32 mouse cellular contexts compared by ENCODE assay signal in genomic region chr11:116552194-116552593, GRCm38 (mm10). TPM values are rescaled to one million over a fixed set of nuclear protein-coding genes. Genes with fewer than 3 reads are reported as not detected.
DNase-seq lines count a peak whose midpoint lies in the region; ATAC-seq and TF ChIP-seq lines count a peak whose summit lies in the region.
"Had no signal": no experiment of that assay in that cellular context is flagged by ENCODE, and none has a peak within 500 bp of the region (broad histone marks: within the 10 kb centered on the region; RNA-seq: fewer than 3 reads in every experiment).

No protein-coding gene starts in this region.

- H3K36me3 ChIP-seq in liver, embryonic 15.5 days (replicated peaks), result peaks cover 15% of the 10 kb centered on the region

- H3K4me1 ChIP-seq in liver, embryonic 15.5 days (replicated peaks), result peaks cover 99% of the 10 kb centered on the region

- H3K27ac ChIP-seq in left cerebral cortex, adult 2 months, result no peak overlapping the region; the same call in 1 of the 2 replicates
- 0 out of 2 replicates have a peak overlapping the region, but pooled peaks have one; percentile 10 for H3K27ac ChIP-seq in liver, embryonic 15.5 days (replicated peaks)
- H3K27ac ChIP-seq: embryonic facial prominence, embryonic 13.5 days; forebrain, embryonic 12.5 days; forebrain, embryonic 15.5 days; gastrocnemius, adult 2 months; heart, embryonic 13.5 days; hindbrain, embryonic 12.5 days; hindbrain, embryonic 15.5 days had no signal

- 76% methylated on average over 1 of the region's 1 CpGs for WGBS in liver, embryonic 15.5 days (ENCODE audit: insufficient replicate concordance)

- no peak for TF ChIP-seq CTCF in left cerebral cortex, adult 2 months (IDR thresholded peaks at IDR 0.05)

- intact Hi-C loops in left cerebral cortex, adult 2 months (cut with DNase I), result no loop called here

- ATAC-seq in liver, embryonic 15.5 days (ENCODE audit: insufficient read depth), result no peak
- ATAC-seq: CD4-positive, CD25-positive, alpha-beta regulatory T cell, adult 4 months; forebrain, embryonic 15.5 days had no signal

- H3K9ac ChIP-seq in liver, embryonic 15.5 days, result no peak overlapping the region
- H3K9ac ChIP-seq: forebrain, embryonic 12.5 days; forebrain, embryonic 15.5 days; heart, embryonic 13.5 days; hindbrain, embryonic 12.5 days; hindbrain, embryonic 15.5 days had no signal

- H3K4me3 ChIP-seq in left cerebral cortex, adult 2 months, result no peak overlapping the region
- no peak overlapping the region for H3K4me3 ChIP-seq in liver, embryonic 15.5 days (replicated peaks)
- H3K4me3 ChIP-seq: embryonic facial prominence, embryonic 10.5 days; embryonic facial prominence, embryonic 13.5 days; erythroblast, embryonic 14.5 days; forebrain, embryonic 12.5 days; forebrain, embryonic 15.5 days; gastrocnemius, adult 2 months; heart, embryonic 13.5 days; hindbrain, embryonic 12.5 days; hindbrain, embryonic 15.5 days had no signal

- H3K4me2 ChIP-seq in liver, embryonic 15.5 days, result no peak overlapping the region
- H3K4me2 ChIP-seq: embryonic facial prominence, embryonic 13.5 days; forebrain, embryonic 12.5 days; forebrain, embryonic 15.5 days; heart, embryonic 13.5 days; hindbrain, embryonic 12.5 days; hindbrain, embryonic 15.5 days had no signal

- DNase-seq in left cerebral cortex, adult 9 months (ENCODE audit: low spot score in 2 of 2), result peak; percentile 48 to 52
- no peak for DNase-seq in left cerebral cortex, adult 2 months (ENCODE audit: extremely low spot score in 1 of 2, low spot score in 2 of 2)
- no peak for DNase-seq in liver
- peak; percentile 62 for DNase-seq in brain, adult 2 months (ENCODE audit: low read depth, low spot score)
- peak; percentile 50 for DNase-seq in telencephalon, adult 2 months (ENCODE audit: low read depth, low spot score)
- DNase-seq: adrenal gland, adult 2 months; adrenal gland, postnatal 14 days; cerebellum, adult 11-12 months; cerebellum, adult 8-10 months; cerebellum, postnatal 10 days; cerebellum, postnatal 36 days; embryo, embryonic 11 days; gastrocnemius, adult 2 months; gastrocnemius, postnatal 14 days; heart, adult 18-20 months; heart, postnatal 14 days; heart, postnatal 4 days had no signal

- H3K9me3 ChIP-seq in liver, embryonic 15.5 days (replicated peaks), result no peaks in the 10 kb centered on the region
- H3K9me3 ChIP-seq: embryonic facial prominence, embryonic 10.5 days; embryonic facial prominence, embryonic 13.5 days; forebrain, embryonic 12.5 days; forebrain, embryonic 15.5 days; heart, embryonic 13.5 days; hindbrain, embryonic 12.5 days; hindbrain, embryonic 15.5 days had no signal

- no peaks in the 10 kb centered on the region for H3K27me3 ChIP-seq in liver, embryonic 15.5 days
- H3K27me3 ChIP-seq: embryonic facial prominence, embryonic 13.5 days; forebrain, embryonic 12.5 days; forebrain, embryonic 15.5 days; heart, embryonic 13.5 days; hindbrain, embryonic 12.5 days; hindbrain, embryonic 15.5 days had no signal

RNA-seq across cellular contexts. Expression of gene Sphk1, which starts 21.5 kb away (rescaled TPM):
- total RNA-seq in left cerebral cortex, adult 2 months (2021), result 1 to 10 TPM; 6.1 to 6.8 TPM
- 28.8 and 32.7 TPM in 2 replicates for polyA plus RNA-seq in liver, embryonic 15.5 days (2015; fragmentation: Nextera tagmentation; extraction: Ambion mirVana)

RNA-seq across cellular contexts. Expression of gene Ube2o, which starts 29.1 kb away (rescaled TPM):
- 100 to 1,000 TPM; 123 to 125 TPM for total RNA-seq in left cerebral cortex, adult 2 months (2021)
- polyA plus RNA-seq in liver, embryonic 15.5 days (2015; fragmentation: Nextera tagmentation; extraction: Ambion mirVana), result 38.1 and 51.7 TPM in 2 replicates

RNA-seq across cellular contexts. Expression of gene Aanat, which starts 34.0 kb away (rescaled TPM):
- 1 to 10 TPM; 1.3 to 2.2 TPM for total RNA-seq in left cerebral cortex, adult 2 months (2021)
- polyA plus RNA-seq in liver, embryonic 15.5 days (2015; fragmentation: Nextera tagmentation; extraction: Ambion mirVana), result not detected in 2 replicates
- total RNA-seq: adrenal gland, adult 2 months; adrenal gland, postnatal 14 days; adrenal gland, postnatal 4 days; gastrocnemius, adult 2 months; gastrocnemius, postnatal 14 days; gastrocnemius, postnatal 4 days; heart, adult 18-20 months; heart, postnatal 14 days; heart, postnatal 4 days; MEL had no signal
- polyA plus RNA-seq: adrenal gland, adult 2 months; C2C12; CD4-positive, CD25-positive, alpha-beta regulatory T cell, adult 4 months; embryonic facial prominence, embryonic 10.5 days; embryonic facial prominence, embryonic 13.5 days; erythroblast, embryonic 14.5 days; heart, embryonic 13.5 days; heart, embryonic 16.5 days; hindbrain, embryonic 15.5 days had no signal

RNA-seq across cellular contexts. Expression of gene Prpsap1, which starts 58.2 kb away (rescaled TPM):
- total RNA-seq in left cerebral cortex, adult 2 months (2021), result 10 to 100 TPM; 78.3 to 85.6 TPM
- 45.1 and 49.0 TPM in 2 replicates for polyA plus RNA-seq in liver, embryonic 15.5 days (2015; fragmentation: Nextera tagmentation; extraction: Ambion mirVana)

Comparison
In these comparisons a context has a peak if more than half of its experiments do, and no peak if none do; other contexts are left out.
1. DNase-seq: peak in left cerebral cortex, adult 9 months (2 of 2), brain, adult 2 months (single experiment) and telencephalon, adult 2 months (single experiment); none in left cerebral cortex, adult 2 months (0 of 2) and liver (single experiment).